Mouse (Mus musculus): ENCODE results near the gene Gpr107.
"Not testable (repeated sequence)": the region's sequence is repeated elsewhere in the genome, so short reads cannot be mapped to it uniquely, and the experiment has no call there.

GRCm38 (mm10) chr2:31178593-31178992, 26.5 kb downstream of the Gpr107 start:
- TF ChIP-seq POLR2A (IDR thresholded peaks at IDR 0.05; ENCODE audit: insufficient read depth, low read length); EP300 (IDR thresholded peaks at IDR 0.05; ENCODE audit: insufficient read depth, low read depth, low read length): not testable (repeated sequence)
- TF ChIP-seq CTCF (IDR thresholded peaks at IDR 0.05; ENCODE audit: low read depth, low read length): peak; percentile 24

Measured in ES-Bruce4 (cell line).